Mouse (Mus musculus): ENCODE measurements at regions not wholly inside any gene's neighbourhood (a gene's known extent, or its start where the extent isn't known, plus 50 kb on each side); places are given as distances from the start of the nearest gene placed in this dataset.

DNA sequence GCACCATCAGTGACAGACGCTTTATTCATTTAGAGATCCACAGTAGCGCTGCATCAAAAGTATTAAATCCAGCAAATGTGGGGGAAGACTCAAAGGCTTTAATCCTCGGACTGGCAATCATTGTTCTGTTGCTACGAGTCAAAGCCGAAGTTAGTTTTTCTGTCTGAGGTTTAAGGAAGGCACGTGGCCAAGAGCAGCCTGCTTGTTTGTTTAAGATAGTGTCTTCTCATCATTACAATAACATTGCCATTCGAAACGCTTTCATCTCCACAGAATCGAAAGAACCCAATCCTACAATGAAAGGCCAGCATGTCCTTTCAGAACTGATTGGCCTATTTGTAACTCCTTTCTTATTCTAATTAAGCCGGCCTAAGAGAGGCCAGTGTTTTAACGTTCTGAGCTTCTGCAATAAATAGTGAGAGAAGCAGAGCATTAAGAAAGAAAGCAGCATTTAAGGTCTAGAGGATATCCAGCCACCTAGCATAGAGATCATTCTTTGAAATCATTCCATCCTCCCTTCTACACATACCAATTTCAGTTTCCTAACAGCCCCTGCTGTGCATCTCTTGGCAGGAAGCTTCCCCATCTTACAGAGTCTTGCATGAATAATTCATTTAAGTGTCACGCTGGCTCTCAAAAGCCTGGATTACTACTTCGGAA lies 300.1 kb downstream of the Chl1 start:
- TF ChIP-seq HCFC1 (IDR thresholded peaks at IDR 0.05; ENCODE audit: borderline replicate concordance, insufficient read depth, low read length), result no peak
- no peak for TF ChIP-seq ZC3H11A (IDR thresholded peaks at IDR 0.05; ENCODE audit: borderline replicate concordance, low read depth, low read length)
- TF ChIP-seq CHD2 (IDR thresholded peaks at IDR 0.05; ENCODE audit: low read depth, low read length), result 0 out of 2 replicates have a peak, but pooled peaks have one; percentile 30
- TF ChIP-seq ZNF384 (IDR thresholded peaks at IDR 0.05; ENCODE audit: low read depth, low read length), result no peak

All from ES-E14 (cell line).